Mouse (Mus musculus) lung, postnatal 0 days (tissue): ENCODE data around the gene Mdga1.

Experiments used
- CTCF ChIP-seq: IDR thresholded peaks from 2 replicates; pipeline ENCODE4 v1.5.1; 2016; ENCODE audit warnings: antibody characterized with exemption, mild to moderate bottlenecking
- EP300 ChIP-seq: IDR thresholded peaks from 2 replicates; pipeline ENCODE4 v1.6.1; 2016; ENCODE audit warnings: antibody characterized with exemption, mild to moderate bottlenecking, control low read depth

- TF ChIP-seq CTCF (no peak), EP300 (no peak)
These were observed 142.3 kb downstream of the Mdga1 start for GRCm38 (mm10) chr17:29827602-29828001.
